Mouse (Mus musculus) G1E (cell line): Measurements from ENCODE around the gene Mfsd4a.

Experiments used
- CTCF ChIP-seq: IDR thresholded peaks from 2 replicates; pipeline ENCODE4 v1.5.1; 2012; ENCODE audit warnings: low read depth, low read length, inconsistent platforms, mixed read lengths
- GATA1 ChIP-seq: IDR thresholded peaks from 2 replicates; pipeline ENCODE4 v1.6.1; 2012; ENCODE audit warnings: borderline replicate concordance, low read length, inconsistent platforms, mixed read lengths
- GATA2 ChIP-seq: IDR thresholded peaks from 2 replicates; pipeline ENCODE4 v1.6.1; 2012; ENCODE audit warnings: low read depth, low read length, inconsistent platforms, borderline replicate concordance
- TAL1 ChIP-seq: conservative IDR thresholded peaks from 2 replicates; pipeline ENCODE4 v1.6.1; 2012; ENCODE audit warnings: low read depth, low read length, inconsistent platforms, mixed read lengths

GRCm38 (mm10) chr1:132028413-132028812 is 39.4 kb downstream of the Mfsd4a start:
- TF ChIP-seq GATA2: no peak
- TF ChIP-seq CTCF: no peak
- TF ChIP-seq TAL1: no peak
- TF ChIP-seq GATA1: no peak
